Mouse (Mus musculus): Measurements from ENCODE around the gene Snx18. TPM values are rescaled to one million over a fixed set of nuclear protein-coding genes. Genes with fewer than 3 reads are reported as not detected.

The Snx18 gene
- total and polyA plus RNA-seq, 2 experiments from 2014 or later: 11.1 to 38.2 TPM

DNA sequence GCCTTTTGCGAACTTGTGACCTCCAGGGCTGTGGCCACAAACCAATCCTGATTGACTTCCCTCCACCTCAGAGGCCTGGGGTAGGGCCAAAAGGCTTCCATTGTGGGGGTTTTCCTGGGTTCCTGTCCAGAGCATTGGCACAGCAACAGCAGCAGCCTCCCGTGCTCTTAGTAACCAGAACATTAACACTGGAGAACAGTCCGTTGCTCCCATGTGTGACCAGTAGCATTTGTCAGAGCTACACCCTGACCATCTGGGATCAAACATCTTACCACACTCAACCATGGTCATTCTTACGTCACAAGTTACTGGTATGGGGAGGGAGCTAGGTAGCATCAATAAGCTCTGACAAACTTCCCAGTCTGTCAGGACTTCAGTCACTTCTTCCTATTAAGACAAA lies 28.1 kb downstream of the Snx18 start:
- H3K27ac ChIP-seq: no peak overlapping the region
- TF ChIP-seq CTCF (IDR thresholded peaks at IDR 0.05; ENCODE audit: low read depth): no peak
- no peak overlapping the region for H3K4me2 ChIP-seq (ENCODE audit: low read depth, low read length)
- 92% methylated on average over 4 of the region's 4 CpGs for WGBS
- H3K4me1 ChIP-seq (ENCODE audit: insufficient read depth, low read length): 0 out of 2 replicates have a peak, but pooled peaks cover 9% of the 10 kb centered on the region
- no peaks in the 10 kb centered on the region for H3K36me3 ChIP-seq (ENCODE audit: insufficient read depth, low read length)
- no peaks in the 10 kb centered on the region for H3K27me3 ChIP-seq (ENCODE audit: insufficient read depth, low read length)
- DNase-seq (ENCODE audit: low spot score) (no peak), ATAC-seq (no peak)
- H3K9me3 ChIP-seq (ENCODE audit: low read length): no peaks in the 10 kb centered on the region
- no peak overlapping the region for H3K4me3 ChIP-seq (ENCODE audit: low read length)
- no peak overlapping the region for H3K9ac ChIP-seq (replicated peaks; ENCODE audit: low read length)

DNA sequence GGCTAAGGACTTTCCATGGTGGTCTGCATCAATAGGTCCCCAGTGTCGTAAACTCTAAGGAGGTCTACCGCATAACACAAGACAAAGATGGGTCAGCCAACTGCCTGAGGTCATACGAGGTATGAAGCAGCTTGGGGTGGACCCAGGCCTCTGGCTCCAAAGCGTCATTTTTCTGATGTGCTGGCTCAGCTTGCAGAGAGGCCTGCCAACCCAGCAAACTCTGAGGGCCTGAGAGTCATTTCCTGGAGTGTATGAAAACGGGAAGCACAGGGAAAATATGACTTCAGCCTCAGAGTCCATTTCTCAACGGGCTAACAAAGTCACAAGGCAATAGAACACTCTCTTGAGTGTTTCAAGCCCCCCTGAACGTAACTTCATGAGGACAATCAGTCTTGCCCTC lies 28.9 kb downstream of the Snx18 start:
- no peak overlapping the region for H3K4me3 ChIP-seq (ENCODE audit: low read length)
- no peak for TF ChIP-seq CTCF (IDR thresholded peaks at IDR 0.05; ENCODE audit: low read depth)
- no peaks in the 10 kb centered on the region for H3K9me3 ChIP-seq (ENCODE audit: low read length)
- no peak overlapping the region for H3K9ac ChIP-seq (replicated peaks; ENCODE audit: low read length)
- 71% methylated on average over 7 of the region's 7 CpGs for WGBS
- ATAC-seq (no peak), DNase-seq (ENCODE audit: low spot score) (no peak)
- H3K27ac ChIP-seq: no peak overlapping the region
- H3K36me3 ChIP-seq (ENCODE audit: insufficient read depth, low read length): no peaks in the 10 kb centered on the region
- no peaks in the 10 kb centered on the region for H3K27me3 ChIP-seq (ENCODE audit: insufficient read depth, low read length)
- no peak overlapping the region for H3K4me2 ChIP-seq (ENCODE audit: low read depth, low read length)
- 0 out of 2 replicates have a peak, but pooled peaks cover 9% of the 10 kb centered on the region for H3K4me1 ChIP-seq (ENCODE audit: insufficient read depth, low read length)

DNA sequence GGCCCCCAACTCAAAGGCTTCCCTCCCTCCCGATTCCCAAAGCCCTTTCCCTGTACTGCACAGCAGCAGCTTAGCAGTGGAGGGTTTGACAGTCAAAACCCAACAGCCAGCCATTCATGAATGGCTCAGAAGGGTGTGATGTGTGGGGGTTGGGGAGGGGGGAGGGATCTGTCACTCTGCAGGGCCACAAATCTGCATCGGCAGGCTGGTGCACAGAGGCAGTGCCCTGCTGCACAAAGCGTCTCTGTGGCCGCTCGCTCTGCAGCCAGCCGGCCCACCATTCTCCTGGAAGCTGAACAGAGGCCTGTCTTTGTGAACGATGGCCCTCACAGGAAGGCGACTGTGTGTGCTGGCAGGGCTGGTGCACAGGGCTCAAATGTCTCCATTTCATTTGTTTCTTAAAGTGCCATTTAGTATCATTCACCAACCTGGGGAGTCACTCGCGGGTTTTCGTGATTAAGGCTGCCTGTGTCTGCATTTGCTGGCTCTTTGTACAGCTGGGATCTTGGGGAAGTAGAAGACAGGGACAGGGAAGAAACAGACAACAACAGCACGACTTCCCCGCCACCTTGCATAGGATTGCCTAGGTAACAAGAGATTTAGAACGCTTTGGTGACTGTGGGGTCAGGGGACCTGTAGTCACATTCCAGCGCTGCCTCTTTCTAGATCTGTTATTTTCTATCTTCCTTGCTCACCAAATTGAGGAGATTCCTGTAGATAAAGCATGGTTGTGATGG lies 31.0 kb downstream of the Snx18 start:
- no peak for TF ChIP-seq CTCF (IDR thresholded peaks at IDR 0.05; ENCODE audit: low read depth)
- ATAC-seq (peak; percentile 95), DNase-seq (ENCODE audit: low spot score) (peak; percentile 78)
- H3K4me2 ChIP-seq (ENCODE audit: low read depth, low read length): 0 out of 2 replicates have a peak overlapping the region, but pooled peaks have one; percentile 17
- H3K27me3 ChIP-seq (ENCODE audit: insufficient read depth, low read length): no peaks in the 10 kb centered on the region
- H3K9ac ChIP-seq (replicated peaks; ENCODE audit: low read length): no peak overlapping the region; the same call in 1 of the 2 replicates
- H3K27ac ChIP-seq: peak overlapping the region; percentile 56; the same call in 1 of the 2 replicates
- H3K9me3 ChIP-seq (ENCODE audit: low read length): no peaks in the 10 kb centered on the region
- 12% methylated on average over 15 of the region's 15 CpGs for WGBS
- 0 out of 2 replicates have a peak, but pooled peaks cover 9% of the 10 kb centered on the region for H3K4me1 ChIP-seq (ENCODE audit: insufficient read depth, low read length)
- no peaks in the 10 kb centered on the region for H3K36me3 ChIP-seq (ENCODE audit: insufficient read depth, low read length)
- no peak overlapping the region for H3K4me3 ChIP-seq (ENCODE audit: low read length)

DNA sequence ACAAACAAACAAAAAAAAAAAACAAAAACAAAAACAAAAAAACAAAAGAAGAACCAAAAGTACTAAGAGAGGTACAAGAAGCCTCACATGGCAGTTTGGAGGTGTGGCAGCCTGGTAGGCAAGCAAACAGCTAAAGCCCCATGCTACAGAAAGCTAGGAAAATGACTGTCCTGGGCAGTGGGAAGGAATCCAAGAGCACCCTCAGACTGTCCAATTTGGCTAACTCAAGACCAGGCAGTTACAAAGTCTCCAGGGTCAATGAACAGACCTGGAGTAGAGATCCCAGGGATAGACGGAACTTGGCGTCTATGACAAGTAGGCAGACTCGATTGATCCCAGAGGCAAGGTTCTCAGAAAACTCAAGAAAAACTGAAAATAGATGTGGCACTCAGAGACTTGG lies 32.8 kb downstream of the Snx18 start:
- no peak for TF ChIP-seq CTCF (IDR thresholded peaks at IDR 0.05; ENCODE audit: low read depth)
- H3K4me2 ChIP-seq (ENCODE audit: low read depth, low read length): no peak overlapping the region
- no peak overlapping the region for H3K27ac ChIP-seq
- 92% methylated on average over 3 of the region's 3 CpGs for WGBS
- no peaks in the 10 kb centered on the region for H3K9me3 ChIP-seq (ENCODE audit: low read length)
- no peaks in the 10 kb centered on the region for H3K27me3 ChIP-seq (ENCODE audit: insufficient read depth, low read length)
- no peak overlapping the region for H3K9ac ChIP-seq (replicated peaks; ENCODE audit: low read length)
- no peak for DNase-seq (ENCODE audit: low spot score)
- H3K36me3 ChIP-seq (ENCODE audit: insufficient read depth, low read length): no peaks in the 10 kb centered on the region
- H3K4me1 ChIP-seq (ENCODE audit: insufficient read depth, low read length): 0 out of 2 replicates have a peak, but pooled peaks cover 9% of the 10 kb centered on the region
- H3K4me3 ChIP-seq (ENCODE audit: low read length): no peak overlapping the region
- ATAC-seq: no peak

DNA sequence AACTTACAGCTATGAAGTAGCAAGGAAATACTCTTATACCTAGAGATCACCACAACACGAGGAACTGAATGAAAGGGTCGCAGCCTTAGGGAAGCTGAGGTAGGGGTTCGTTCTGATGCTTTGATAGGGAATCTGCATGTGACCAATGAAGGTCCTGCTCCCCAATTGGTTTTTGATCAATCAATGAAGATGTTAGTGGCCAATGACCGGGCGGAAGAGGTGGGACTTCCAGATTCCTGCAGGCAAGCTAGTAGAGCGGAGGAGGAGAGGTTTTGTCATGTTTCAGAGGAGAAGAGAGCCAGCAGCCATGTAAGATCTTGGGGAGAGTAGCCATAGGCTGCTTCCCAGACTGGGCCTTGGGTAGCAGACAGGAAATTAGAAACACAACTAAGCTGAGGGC lies 33.9 kb downstream of the Snx18 start:
- H3K4me2 ChIP-seq (ENCODE audit: low read depth, low read length): no peak overlapping the region
- no peak overlapping the region for H3K4me3 ChIP-seq (ENCODE audit: low read length)
- H3K9me3 ChIP-seq (ENCODE audit: low read length): no peaks in the 10 kb centered on the region
- TF ChIP-seq CTCF (IDR thresholded peaks at IDR 0.05; ENCODE audit: low read depth): no peak
- DNase-seq (ENCODE audit: low spot score) (no peak), ATAC-seq (no peak)
- no peaks in the 10 kb centered on the region for H3K27me3 ChIP-seq (ENCODE audit: insufficient read depth, low read length)
- no peak overlapping the region for H3K9ac ChIP-seq (replicated peaks; ENCODE audit: low read length)
- H3K4me1 ChIP-seq (ENCODE audit: insufficient read depth, low read length): 0 out of 2 replicates have a peak, but pooled peaks cover 9% of the 10 kb centered on the region
- H3K27ac ChIP-seq: no peak overlapping the region
- 67% methylated on average over 6 of the region's 6 CpGs for WGBS
- H3K36me3 ChIP-seq (ENCODE audit: insufficient read depth, low read length): no peaks in the 10 kb centered on the region

DNA sequence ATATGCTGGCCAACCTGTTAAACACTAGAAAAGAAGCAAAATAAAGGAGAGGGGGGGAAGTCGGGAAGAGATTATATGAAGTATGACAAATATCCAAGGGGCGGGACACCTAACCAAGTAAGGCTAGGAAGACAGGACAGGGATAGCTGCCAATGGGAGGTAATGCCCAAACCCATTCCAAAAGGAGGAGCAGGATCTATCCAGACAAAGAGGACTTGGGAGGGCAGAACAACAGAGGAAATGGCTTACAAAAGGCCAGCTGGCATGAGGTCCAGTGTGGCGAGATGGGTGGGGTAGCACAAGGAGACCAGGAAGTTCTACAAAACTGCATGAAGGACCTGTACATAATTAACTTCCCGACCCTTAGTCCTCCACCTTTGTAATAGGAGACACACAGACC lies 34.8 kb downstream of the Snx18 start:
- no peaks in the 10 kb centered on the region for H3K27me3 ChIP-seq (ENCODE audit: insufficient read depth, low read length)
- no peak for TF ChIP-seq CTCF (IDR thresholded peaks at IDR 0.05; ENCODE audit: low read depth)
- no peak overlapping the region for H3K4me2 ChIP-seq (ENCODE audit: low read depth, low read length)
- no peak for ATAC-seq
- DNase-seq (ENCODE audit: low spot score): no peak
- no peak overlapping the region for H3K9ac ChIP-seq (replicated peaks; ENCODE audit: low read length)
- no peaks in the 10 kb centered on the region for H3K36me3 ChIP-seq (ENCODE audit: insufficient read depth, low read length)
- H3K4me3 ChIP-seq (ENCODE audit: low read length): no peak overlapping the region
- WGBS: 70% methylated on average over 4 of the region's 4 CpGs
- no peaks in the 10 kb centered on the region for H3K9me3 ChIP-seq (ENCODE audit: low read length)
- H3K27ac ChIP-seq: no peak overlapping the region
- H3K4me1 ChIP-seq (ENCODE audit: insufficient read depth, low read length): 0 out of 2 replicates have a peak, but pooled peaks cover 9% of the 10 kb centered on the region

DNA sequence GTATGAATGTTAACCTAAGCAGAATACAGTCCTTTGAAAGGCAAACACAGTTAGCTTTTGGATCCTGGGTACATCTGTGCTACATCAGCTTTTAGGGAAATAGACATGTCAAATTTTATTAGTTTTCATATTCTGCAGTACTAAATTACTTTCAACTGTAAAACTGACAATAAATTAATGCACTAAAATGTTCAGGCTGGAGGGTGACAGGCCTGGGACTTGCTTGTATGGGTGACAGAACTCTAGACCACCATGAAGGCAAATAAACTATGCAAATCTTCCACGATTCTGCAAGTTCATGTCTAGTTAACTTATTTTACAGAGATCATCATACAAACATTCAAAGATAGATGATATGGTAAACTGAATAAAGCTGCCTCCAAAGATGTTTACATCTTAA lies 36.3 kb downstream of the Snx18 start:
- no peak overlapping the region for H3K4me3 ChIP-seq (ENCODE audit: low read length)
- no peak for TF ChIP-seq CTCF (IDR thresholded peaks at IDR 0.05; ENCODE audit: low read depth)
- H3K4me1 ChIP-seq (ENCODE audit: insufficient read depth, low read length): no peaks in the 10 kb centered on the region
- DNase-seq (ENCODE audit: low spot score): no peak
- no peak overlapping the region for H3K27ac ChIP-seq
- no peak for ATAC-seq
- WGBS: 88% methylated on average over 1 of the region's 1 CpGs
- H3K9ac ChIP-seq (replicated peaks; ENCODE audit: low read length): no peak overlapping the region
- H3K4me2 ChIP-seq (ENCODE audit: low read depth, low read length): no peak overlapping the region
- H3K27me3 ChIP-seq (ENCODE audit: insufficient read depth, low read length): no peaks in the 10 kb centered on the region
- no peaks in the 10 kb centered on the region for H3K36me3 ChIP-seq (ENCODE audit: insufficient read depth, low read length)
- H3K9me3 ChIP-seq (ENCODE audit: low read length): no peaks in the 10 kb centered on the region

All from hindbrain, postnatal 0 days (tissue).